Mouse (Mus musculus): ENCODE measurements around the gene Galnt10. TPM values are rescaled to one million over a fixed set of nuclear protein-coding genes. Genes with fewer than 3 reads are reported as not detected.
A peak's percentile ranks its signal among the peaks of the same experiment; 100 is the strongest.

Gene Galnt10
- polyA plus RNA-seq, 1 experiment from 2014 or later, result 18.4 TPM

GRCm38 (mm10) chr11:57631805-57632485, 13.3 kb upstream of the Galnt10 start:
- WGBS, result 60% methylated on average over 7 of the region's 7 CpGs
- Histone ChIP-seq H3K27me3 (ENCODE audit: insufficient read depth, low read length) (no peaks in the 10 kb centered on the region), H3K9ac (ENCODE audit: low read depth, low read length) (no peak overlapping the region), H3K36me3 (ENCODE audit: insufficient read depth, low read length) (no peaks in the 10 kb centered on the region), H3K4me1 (replicated peaks; ENCODE audit: insufficient read depth, low read length) (0 out of 2 replicates have a peak, but pooled peaks cover 4% of the 10 kb centered on the region), H3K9me3 (replicated peaks; ENCODE audit: low read length) (no peaks in the 10 kb centered on the region), H3K4me2 (ENCODE audit: low read length) (no peak overlapping the region), H3K4me3 (replicated peaks; ENCODE audit: low read depth, low read length) (no peak overlapping the region), H3K27ac (no peak overlapping the region)
- no peak for DNase-seq (ENCODE audit: low spot score)
- no peak for TF ChIP-seq CTCF (IDR thresholded peaks at IDR 0.05; ENCODE audit: low read depth)
- ATAC-seq (replicated peaks; ENCODE audit: low FRiP score, low read depth), result no peak

- Histone ChIP-seq H3K4me3 (replicated peaks; ENCODE audit: low read depth, low read length) (no peak overlapping the region), H3K4me1 (replicated peaks; ENCODE audit: insufficient read depth, low read length) (0 out of 2 replicates have a peak, but pooled peaks cover 4% of the 10 kb centered on the region), H3K9me3 (replicated peaks; ENCODE audit: low read length) (no peaks in the 10 kb centered on the region), H3K27me3 (ENCODE audit: insufficient read depth, low read length) (no peaks in the 10 kb centered on the region), H3K9ac (ENCODE audit: low read depth, low read length) (no peak overlapping the region), H3K36me3 (ENCODE audit: insufficient read depth, low read length) (no peaks in the 10 kb centered on the region), H3K4me2 (ENCODE audit: low read length) (no peak overlapping the region), H3K27ac (no peak overlapping the region)
- TF ChIP-seq CTCF (IDR thresholded peaks at IDR 0.05; ENCODE audit: low read depth), result no peak
- DNase-seq (ENCODE audit: low spot score) (no peak), ATAC-seq (replicated peaks; ENCODE audit: low FRiP score, low read depth) (no peak)
- 86% methylated on average over 2 of the region's 2 CpGs for WGBS
Measured at GRCm38 (mm10) chr11:57633006-57633405, 12.2 kb upstream of the Galnt10 start.

GRCm38 (mm10) chr11:57633975-57634585, 11.2 kb upstream of the Galnt10 start:
- H3K4me1 ChIP-seq (replicated peaks; ENCODE audit: insufficient read depth, low read length), result 0 out of 2 replicates have a peak, but pooled peaks cover 4% of the 10 kb centered on the region
- H3K27me3 ChIP-seq (ENCODE audit: insufficient read depth, low read length), result no peaks in the 10 kb centered on the region
- no peaks in the 10 kb centered on the region for H3K9me3 ChIP-seq (replicated peaks; ENCODE audit: low read length)
- H3K27ac ChIP-seq, result no peak overlapping the region
- no peak overlapping the region for H3K4me2 ChIP-seq (ENCODE audit: low read length)
- no peak overlapping the region for H3K4me3 ChIP-seq (replicated peaks; ENCODE audit: low read depth, low read length)
- DNase-seq (ENCODE audit: low spot score) (no peak), ATAC-seq (replicated peaks; ENCODE audit: low FRiP score, low read depth) (peak; percentile 46; the same call in 1 of the 2 replicates)
- H3K36me3 ChIP-seq (ENCODE audit: insufficient read depth, low read length), result no peaks in the 10 kb centered on the region
- 54% methylated on average over 6 of the region's 6 CpGs for WGBS
- TF ChIP-seq CTCF (IDR thresholded peaks at IDR 0.05; ENCODE audit: low read depth), result no peak
- H3K9ac ChIP-seq (ENCODE audit: low read depth, low read length), result no peak overlapping the region

- Histone ChIP-seq H3K9me3 (replicated peaks; ENCODE audit: low read length) (no peaks in the 10 kb centered on the region), H3K27ac (no peak overlapping the region), H3K4me2 (ENCODE audit: low read length) (no peak overlapping the region), H3K4me3 (replicated peaks; ENCODE audit: low read depth, low read length) (no peak overlapping the region), H3K9ac (ENCODE audit: low read depth, low read length) (no peak overlapping the region), H3K27me3 (ENCODE audit: insufficient read depth, low read length) (no peaks in the 10 kb centered on the region), H3K36me3 (ENCODE audit: insufficient read depth, low read length) (no peaks in the 10 kb centered on the region), H3K4me1 (replicated peaks; ENCODE audit: insufficient read depth, low read length) (0 out of 2 replicates have a peak, but pooled peaks cover 4% of the 10 kb centered on the region)
- DNase-seq (ENCODE audit: low spot score) (no peak), ATAC-seq (replicated peaks; ENCODE audit: low FRiP score, low read depth) (no peak)
- TF ChIP-seq CTCF (IDR thresholded peaks at IDR 0.05; ENCODE audit: low read depth), result no peak
- 11% methylated on average over 9 of the region's 9 CpGs for WGBS
Measured at GRCm38 (mm10) chr11:57635148-57635547, 10.1 kb upstream of the Galnt10 start.

- no peak for TF ChIP-seq CTCF (IDR thresholded peaks at IDR 0.05; ENCODE audit: low read depth)
- no peak overlapping the region for H3K9ac ChIP-seq (ENCODE audit: low read depth, low read length)
- ATAC-seq (replicated peaks; ENCODE audit: low FRiP score, low read depth), result no peak
Measured at GRCm38 (mm10) chr11:57643691-57644090, 1.6 kb upstream of the Galnt10 start.

GRCm38 (mm10) chr11:57644245-57645017, 811 bp upstream of the Galnt10 start:
- DNase-seq (ENCODE audit: low spot score), result peak; percentile 62
- Histone ChIP-seq H3K4me3 (replicated peaks; ENCODE audit: low read depth, low read length) (peak overlapping the region; percentile 82), H3K9ac (ENCODE audit: low read depth, low read length) (peak overlapping the region; percentile 82), H3K36me3 (ENCODE audit: insufficient read depth, low read length) (no peaks in the 10 kb centered on the region), H3K27me3 (ENCODE audit: insufficient read depth, low read length) (no peaks in the 10 kb centered on the region), H3K4me2 (ENCODE audit: low read length) (peak overlapping the region; percentile 96), H3K9me3 (replicated peaks; ENCODE audit: low read length) (no peaks in the 10 kb centered on the region), H3K27ac (peak overlapping the region; percentile 60; the same call in 1 of the 2 replicates), H3K4me1 (replicated peaks; ENCODE audit: insufficient read depth, low read length) (0 out of 2 replicates have a peak, but pooled peaks cover 8% of the 10 kb centered on the region)
- TF ChIP-seq CTCF (IDR thresholded peaks at IDR 0.05; ENCODE audit: low read depth), result no peak
- peak; percentile 61 for ATAC-seq (replicated peaks; ENCODE audit: low FRiP score, low read depth)
- WGBS, result under 1% methylated on average over 30 of the region's 30 CpGs

More at GRCm38 (mm10) chr11:57643691-57644090, 1.6 kb upstream of the Galnt10 start:
- H3K4me3 ChIP-seq (replicated peaks; ENCODE audit: low read depth, low read length), result no peak overlapping the region
- no peak overlapping the region for H3K27ac ChIP-seq
- no peaks in the 10 kb centered on the region for H3K27me3 ChIP-seq (ENCODE audit: insufficient read depth, low read length)
- H3K4me2 ChIP-seq (ENCODE audit: low read length), result peak overlapping the region; percentile 96; the same call in 1 of the 2 replicates
- H3K9me3 ChIP-seq (replicated peaks; ENCODE audit: low read length), result no peaks in the 10 kb centered on the region
- H3K4me1 ChIP-seq (replicated peaks; ENCODE audit: insufficient read depth, low read length), result 0 out of 2 replicates have a peak, but pooled peaks cover 8% of the 10 kb centered on the region
- no peaks in the 10 kb centered on the region for H3K36me3 ChIP-seq (ENCODE audit: insufficient read depth, low read length)
- no peak for DNase-seq (ENCODE audit: low spot score)
- 72% methylated on average over 2 of the region's 2 CpGs for WGBS
